Mouse (Mus musculus): ENCODE measurements around the gene Iqgap2. TPM values are rescaled to one million over a fixed set of nuclear protein-coding genes. Genes with fewer than 3 reads are reported as not detected.

Gene Iqgap2
- total and polyA plus RNA-seq, 3 experiments, result 0.08 to 0.14 (median 0.11) TPM

- no peaks in the 10 kb centered on the region for H3K9me3 ChIP-seq (replicated peaks; ENCODE audit: low read length)
- no peaks in the 10 kb centered on the region for H3K27me3 ChIP-seq (replicated peaks)
- H3K79me2 ChIP-seq (replicated peaks; ENCODE audit: control insufficient read depth, extremely low read depth, insufficient read depth, poor library complexity, severe bottlenecking), result no peaks in the 10 kb centered on the region
- in situ Hi-C loops (cut with MboI; ENCODE audit: low pct_ligation_motif_present, low pct_unique_long_range_greater_than_20kb, low sequenced_read_pairs), result no loop called here
- H3K4me3 ChIP-seq (replicated peaks in 1 of 3; ENCODE audit: low read depth in 2 of 3, low read length in 2 of 3, poor library complexity in 1 of 3), result no peak overlapping the region
- H3K27ac ChIP-seq (ENCODE audit: insufficient read depth, low read depth), result no peak overlapping the region
- TF ChIP-seq PAX5 (IDR thresholded peaks at IDR 0.05; ENCODE audit: low read length) (no peak), ZC3H11A (IDR thresholded peaks at IDR 0.05; ENCODE audit: low read depth, low read length) (no peak), NRF1 (IDR thresholded peaks at IDR 0.05; ENCODE audit: low read depth, low read length) (no peak), MAX (IDR thresholded peaks at IDR 0.05; ENCODE audit: low read length) (no peak), POLR2AphosphoS2 (IDR thresholded peaks at IDR 0.05; ENCODE audit: low read depth, low read length) (no peak)
- no peak overlapping the region for H3K4me2 ChIP-seq (ENCODE audit: insufficient read depth, low read depth, poor library complexity, severe bottlenecking)
- dilution Hi-C loops (cut with MboI; ENCODE audit: extremely low pct_ligation_motif_present, extremely low pct_unique_long_range_greater_than_20kb, low sequenced_read_pairs), result no loop called here
- no peaks in the 10 kb centered on the region for H3K36me3 ChIP-seq (replicated peaks in 1 of 2; ENCODE audit: control insufficient read depth in 1 of 2, insufficient read depth in 1 of 2, low read length in 1 of 2)
- H3K4me1 ChIP-seq (ENCODE audit: control insufficient read depth in 1 of 2, insufficient read depth in 2 of 2), result no peaks in the 10 kb centered on the region
- no peak for DNase-seq (ENCODE audit: extremely low read depth)
- H3K9ac ChIP-seq (ENCODE audit: insufficient read depth, low read depth), result no peak overlapping the region
Measured at GRCm38 (mm10) chr13:95790883-95791282, 100.8 kb downstream of the Iqgap2 start.

- H3K4me1 ChIP-seq (ENCODE audit: control insufficient read depth in 1 of 2, insufficient read depth in 2 of 2), result no peaks in the 10 kb centered on the region
- no peak overlapping the region for H3K9ac ChIP-seq (ENCODE audit: insufficient read depth, low read depth)
- no peaks in the 10 kb centered on the region for H3K27me3 ChIP-seq (replicated peaks)
- H3K9me3 ChIP-seq (replicated peaks; ENCODE audit: low read length), result no peaks in the 10 kb centered on the region
- H3K27ac ChIP-seq (ENCODE audit: insufficient read depth, low read depth), result no peak overlapping the region
- H3K36me3 ChIP-seq (replicated peaks in 1 of 2; ENCODE audit: control insufficient read depth in 1 of 2, insufficient read depth in 1 of 2, low read length in 1 of 2), result no peaks in the 10 kb centered on the region
- dilution Hi-C loops (cut with MboI; ENCODE audit: extremely low pct_ligation_motif_present, extremely low pct_unique_long_range_greater_than_20kb, low sequenced_read_pairs), result no loop called here
- H3K4me3 ChIP-seq (replicated peaks in 1 of 3; ENCODE audit: low read depth in 2 of 3, low read length in 2 of 3, poor library complexity in 1 of 3), result no peak overlapping the region
- H3K4me2 ChIP-seq (ENCODE audit: insufficient read depth, low read depth, poor library complexity, severe bottlenecking), result no peak overlapping the region
- TF ChIP-seq CTCF (conservative IDR thresholded peaks at IDR 0.05 in 1 of 2, IDR thresholded peaks at IDR 0.05 in 1 of 2; ENCODE audit: low read depth in 2 of 2, low read length in 2 of 2), result no peak
- no peak for TF ChIP-seq EP300 (IDR thresholded peaks at IDR 0.05; ENCODE audit: low read length)
- no peak for TF ChIP-seq KAT2A (IDR thresholded peaks at IDR 0.05; ENCODE audit: insufficient replicate concordance, low read length)
- no peak for TF ChIP-seq NELFE (IDR thresholded peaks at IDR 0.05; ENCODE audit: low read depth, low read length)
- H3K79me2 ChIP-seq (replicated peaks; ENCODE audit: control insufficient read depth, extremely low read depth, insufficient read depth, poor library complexity, severe bottlenecking), result no peaks in the 10 kb centered on the region
- in situ Hi-C loops (cut with MboI; ENCODE audit: low pct_ligation_motif_present, low pct_unique_long_range_greater_than_20kb, low sequenced_read_pairs), result no loop called here
- DNase-seq (ENCODE audit: extremely low read depth), result no peak
Measured at GRCm38 (mm10) chr13:95788631-95789376, 102.9 kb downstream of the Iqgap2 start.

- H3K79me2 ChIP-seq (replicated peaks; ENCODE audit: control insufficient read depth, extremely low read depth, insufficient read depth, poor library complexity, severe bottlenecking), result no peaks in the 10 kb centered on the region
- H3K27ac ChIP-seq (ENCODE audit: insufficient read depth, low read depth), result no peak overlapping the region
- no peak overlapping the region for H3K9ac ChIP-seq (ENCODE audit: insufficient read depth, low read depth)
- in situ Hi-C loops (cut with MboI; ENCODE audit: low pct_ligation_motif_present, low pct_unique_long_range_greater_than_20kb, low sequenced_read_pairs) (no loop called here), dilution Hi-C loops (cut with MboI; ENCODE audit: extremely low pct_ligation_motif_present, extremely low pct_unique_long_range_greater_than_20kb, low sequenced_read_pairs) (no loop called here)
- H3K27me3 ChIP-seq (replicated peaks), result no peaks in the 10 kb centered on the region
- no peaks in the 10 kb centered on the region for H3K9me3 ChIP-seq (replicated peaks; ENCODE audit: low read length)
- no peak overlapping the region for H3K4me3 ChIP-seq (replicated peaks in 1 of 3; ENCODE audit: low read depth in 2 of 3, low read length in 2 of 3, poor library complexity in 1 of 3)
- no peaks in the 10 kb centered on the region for H3K36me3 ChIP-seq (replicated peaks in 1 of 2; ENCODE audit: control insufficient read depth in 1 of 2, insufficient read depth in 1 of 2, low read length in 1 of 2)
- H3K4me1 ChIP-seq (ENCODE audit: control insufficient read depth in 1 of 2, insufficient read depth in 2 of 2), result peaks cover 0 to 25% of the 10 kb centered on the region in 2 experiments; a peak in 2 of 4 replicates
- H3K4me2 ChIP-seq (ENCODE audit: insufficient read depth, low read depth, poor library complexity, severe bottlenecking), result no peak overlapping the region
- TF ChIP-seq ETS1 (conservative IDR thresholded peaks at IDR 0.05; ENCODE audit: low read depth, low read length), result no peak
- TF ChIP-seq CHD2 (IDR thresholded peaks at IDR 0.05; ENCODE audit: low read length), result no peak
- no peak for TF ChIP-seq ZNF384 (IDR thresholded peaks at IDR 0.05; ENCODE audit: low read depth, low read length)
- peak; percentile 20 for DNase-seq (ENCODE audit: extremely low read depth)
Measured at GRCm38 (mm10) chr13:95782969-95783332, 108.8 kb downstream of the Iqgap2 start.
